Mouse (Mus musculus) kidney, adult 18-20 months (tissue): Measurements from ENCODE around the gene Anks1.

Experiments used
- DNase-seq: peaks from one replicate; pipeline ENCODE4 v3.0.0; 2021

Gene Anks1

GRCm38 (mm10) chr17:28063163-28063562, 154.1 kb downstream of the Anks1 start:
- DNase-seq = no peak

GRCm38 (mm10) chr17:28067303-28067702, 158.2 kb downstream of the Anks1 start:
- no peak for DNase-seq

DNA sequence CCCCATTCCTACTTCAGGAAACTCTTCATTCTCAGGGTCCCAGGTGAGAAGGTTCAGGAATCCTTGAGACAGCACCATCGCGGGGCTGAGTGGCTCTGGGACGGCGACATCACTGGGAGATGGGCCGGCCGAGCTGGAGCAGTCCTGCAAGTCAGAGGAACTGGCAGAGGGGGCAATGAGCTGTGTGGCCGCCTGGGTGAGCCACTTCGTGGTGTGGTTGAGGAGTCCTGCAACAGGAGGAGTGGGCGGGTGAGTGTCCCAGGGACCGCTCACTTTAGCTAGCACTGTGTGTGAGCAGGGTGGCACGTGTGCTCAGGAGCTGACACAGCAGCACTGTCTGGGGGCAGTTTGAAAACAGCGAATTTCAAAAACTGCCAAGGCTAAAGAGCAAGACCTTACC, 160.3 kb downstream of the Anks1 start:
- no peak for DNase-seq

GRCm38 (mm10) chr17:28070256-28070655, 161.2 kb downstream of the Anks1 start:
- DNase-seq = no peak

DNA sequence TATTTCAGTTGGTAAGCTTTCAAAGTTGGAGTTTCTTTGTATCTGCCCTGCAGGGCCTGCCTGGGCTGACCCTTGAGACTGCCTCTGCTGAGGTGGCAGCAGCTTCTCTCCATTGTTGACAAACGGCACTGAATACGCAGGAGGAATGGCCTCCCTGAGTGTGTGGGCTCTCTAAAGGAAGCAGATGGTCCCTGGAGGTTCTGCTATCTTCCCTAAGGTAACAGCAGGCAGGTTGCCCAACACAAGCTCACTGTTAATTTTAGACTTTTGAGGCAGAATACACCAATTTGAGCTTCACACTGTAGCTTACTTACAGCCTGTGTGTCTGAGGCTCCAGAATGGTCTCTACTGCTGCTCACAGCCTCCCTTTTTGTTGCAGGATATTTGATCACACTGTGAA, 163.6 kb downstream of the Anks1 start:
- no peak for DNase-seq

DNA sequence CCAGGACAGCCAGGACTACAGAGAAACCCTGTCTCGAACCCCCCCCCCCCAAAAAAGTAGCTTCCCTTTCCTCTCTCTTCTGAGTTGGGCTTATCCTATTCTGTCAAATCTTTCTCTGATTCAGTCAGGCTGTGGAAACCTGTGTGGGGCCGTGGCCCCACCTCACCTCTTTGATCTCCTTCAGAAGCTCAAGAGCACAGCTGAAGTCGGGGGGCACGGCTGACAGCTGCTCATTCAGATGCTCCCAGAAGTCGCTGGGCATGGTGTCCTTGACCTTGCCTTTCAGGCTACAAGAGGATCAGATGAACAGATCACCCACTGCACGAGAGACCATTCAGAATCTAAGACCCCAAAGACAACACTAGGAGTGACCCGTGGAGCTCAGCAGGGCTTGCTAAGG, 165.4 kb downstream of the Anks1 start:
- no peak for DNase-seq

DNA sequence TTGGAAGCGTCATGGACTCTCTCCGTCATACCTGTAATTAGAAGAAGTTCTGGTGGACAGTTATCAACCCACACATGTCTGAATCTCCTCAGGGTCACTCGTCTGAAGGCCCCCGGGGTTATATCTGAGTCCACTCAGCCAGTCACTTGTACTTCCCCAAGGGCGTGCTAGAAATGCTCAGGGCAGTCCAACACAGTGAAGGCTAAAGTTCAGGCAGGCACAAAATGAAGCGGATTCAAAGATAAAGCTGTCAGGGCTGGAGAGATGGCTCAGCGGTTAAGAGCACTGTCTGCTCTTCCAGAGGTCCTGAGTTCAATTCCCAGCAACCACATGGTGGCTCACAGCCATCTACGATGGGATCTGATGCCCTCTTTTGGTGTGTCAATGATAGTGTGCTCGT, 168.9 kb downstream of the Anks1 start:
- DNase-seq = no peak

GRCm38 (mm10) chr17:28079618-28080017, 170.5 kb downstream of the Anks1 start:
- peak; percentile 90 for DNase-seq

GRCm38 (mm10) chr17:28080045-28080816, 171.1 kb downstream of the Anks1 start, which contains the start of gene Tcp11:
Gene Tcp11, minus strand, starts transcription at chr17:28080639.
- DNase-seq = no peak

GRCm38 (mm10) chr17:28080817-28081165, 171.7 kb downstream of the Anks1 start:
- no peak for DNase-seq

- peak; percentile 60 for DNase-seq
Observed at GRCm38 (mm10) chr17:28081385-28081784, 172.3 kb downstream of the Anks1 start.

GRCm38 (mm10) chr17:28081856-28082255, 172.8 kb downstream of the Anks1 start:
- DNase-seq = no peak

DNA sequence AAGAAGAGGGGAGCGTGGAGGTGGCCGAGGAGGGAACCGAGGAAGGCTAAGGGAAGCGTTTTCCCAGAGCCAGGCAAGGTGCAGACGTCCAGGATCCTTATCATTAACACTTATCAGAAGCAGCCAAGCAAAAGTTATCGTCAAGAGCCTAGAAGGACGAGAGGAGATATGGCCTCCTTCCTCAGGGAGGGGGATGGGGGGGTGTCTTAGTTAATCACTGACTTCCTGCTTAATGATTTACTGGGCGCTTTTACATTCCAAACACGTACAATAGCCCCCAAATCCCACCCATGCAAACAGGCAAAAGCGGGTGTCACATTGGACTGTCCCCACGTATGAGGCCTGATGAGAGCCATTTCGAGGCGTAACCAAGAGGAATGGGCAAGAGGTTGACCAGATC, 173.8 kb downstream of the Anks1 start:
- no peak for DNase-seq

GRCm38 (mm10) chr17:28084395-28084905, 175.3 kb downstream of the Anks1 start:
- no peak for DNase-seq

GRCm38 (mm10) chr17:28084964-28085363, 175.9 kb downstream of the Anks1 start:
- peak; percentile 87 for DNase-seq

GRCm38 (mm10) chr17:28087430-28087829, 178.3 kb downstream of the Anks1 start:
- no peak for DNase-seq

DNA sequence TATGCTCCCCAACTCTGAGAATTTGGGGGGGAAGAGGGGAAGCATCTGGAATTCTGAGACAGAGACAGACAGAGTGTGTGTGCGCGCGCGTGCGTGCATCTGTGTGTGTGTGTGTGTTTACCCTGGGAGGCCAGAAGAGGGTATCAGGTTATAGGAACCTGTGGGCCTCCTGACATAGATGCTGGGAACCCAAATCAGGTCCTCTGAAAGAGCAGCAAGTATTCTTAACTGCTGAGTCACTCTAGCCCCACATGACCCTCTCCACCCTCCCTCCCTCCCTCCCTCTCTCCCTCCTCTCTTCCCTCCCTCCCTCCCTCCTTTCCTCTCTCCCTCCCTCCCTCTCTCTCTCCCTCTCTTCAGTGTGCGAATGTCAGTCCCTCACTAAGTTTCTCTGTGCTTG, 179.6 kb downstream of the Anks1 start:
- no peak for DNase-seq

- no peak for DNase-seq
Observed at GRCm38 (mm10) chr17:28092297-28092696, 183.2 kb downstream of the Anks1 start.

GRCm38 (mm10) chr17:28093837-28094236, 184.7 kb downstream of the Anks1 start:
- DNase-seq = no peak

DNA sequence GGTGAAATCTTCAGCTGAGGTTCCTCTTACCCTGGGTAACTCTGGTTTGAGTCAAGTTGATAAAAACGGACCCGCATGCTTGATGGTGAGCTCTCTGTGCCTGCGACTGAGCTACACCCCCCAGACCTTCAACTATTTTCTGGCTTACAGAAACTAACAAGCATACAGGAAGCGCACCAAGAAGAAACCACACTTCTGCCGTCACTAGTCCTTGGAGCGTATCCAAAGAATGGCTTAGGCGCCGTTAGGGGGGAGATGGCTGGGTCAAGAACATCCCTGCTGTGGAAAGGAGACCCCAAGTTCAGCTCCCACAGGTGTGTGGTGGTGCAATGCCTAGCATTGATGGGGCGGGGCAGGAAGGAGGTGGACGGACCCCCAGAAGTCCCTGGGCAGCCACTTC, 187.3 kb downstream of the Anks1 start:
- no peak for DNase-seq

DNA sequence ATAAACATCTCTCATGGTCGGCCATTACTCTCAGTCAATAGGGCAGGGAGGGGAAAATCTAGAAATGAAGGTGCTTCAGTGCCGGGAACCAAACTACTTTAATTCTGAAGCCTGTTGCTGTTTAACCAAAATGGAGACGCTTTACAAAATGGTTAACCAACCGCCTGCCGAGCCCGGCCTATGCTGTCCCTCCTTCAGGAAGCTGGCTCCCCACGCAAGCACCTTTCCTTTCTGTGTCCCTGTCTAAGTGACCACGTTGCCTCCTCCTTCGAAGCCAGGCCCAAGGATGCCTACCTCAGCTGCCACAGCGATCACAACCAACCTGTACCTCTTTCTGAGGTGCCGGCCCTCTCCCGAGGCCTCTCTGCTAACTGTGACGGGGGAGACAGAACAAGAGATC, 188.2 kb downstream of the Anks1 start:
- peak; percentile 40 for DNase-seq

DNA sequence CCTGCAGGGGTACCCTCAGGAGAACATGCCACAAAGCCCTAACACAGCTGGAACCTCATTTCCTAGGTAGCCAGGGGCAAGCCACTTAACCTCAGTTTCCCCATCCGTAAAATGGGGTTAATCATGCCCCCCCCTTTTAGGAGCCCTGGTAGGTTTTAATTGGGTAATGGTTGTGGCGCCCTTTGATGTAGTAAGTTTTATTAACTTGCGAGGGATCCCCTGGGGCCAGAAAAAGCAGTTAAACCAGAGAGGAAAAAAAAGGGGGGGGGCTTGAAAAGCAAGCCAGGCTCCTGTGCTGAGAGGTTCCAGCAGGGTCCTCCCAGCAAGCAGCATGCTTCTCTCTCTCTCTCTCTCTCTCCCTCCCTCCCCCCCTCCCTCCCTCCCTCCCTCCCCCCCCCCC, 190.0 kb downstream of the Anks1 start:
- DNase-seq = no peak

GRCm38 (mm10) chr17:28100669-28101068, 191.6 kb downstream of the Anks1 start:
- DNase-seq = no peak

DNA sequence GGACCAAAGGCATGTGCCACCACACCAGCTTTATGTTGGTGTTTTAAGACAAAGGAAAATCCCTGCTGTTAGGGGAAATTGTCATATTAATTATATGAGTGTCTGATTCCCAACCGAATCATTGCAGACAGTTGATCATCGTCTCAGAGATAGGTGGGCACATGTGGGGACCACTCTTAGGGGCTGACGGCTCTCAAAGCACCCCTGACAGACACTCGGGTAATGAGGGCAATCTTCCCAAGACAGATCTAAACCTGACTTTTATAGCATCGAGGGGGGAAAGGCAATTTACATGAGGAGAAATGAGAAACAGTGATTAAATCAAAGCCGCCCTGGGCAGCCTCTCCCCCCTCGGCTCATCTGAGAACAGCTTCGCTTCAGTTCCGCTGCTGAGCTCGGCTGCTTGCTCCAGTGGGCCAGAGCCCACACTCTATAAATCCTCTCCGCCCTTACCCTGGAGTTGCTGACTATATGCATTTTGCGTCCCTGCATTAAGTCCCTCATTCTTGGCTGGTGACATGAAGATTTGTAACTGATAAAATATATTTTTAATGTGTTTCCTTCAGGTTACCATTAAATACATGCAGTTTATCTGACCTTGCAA, 192.3 kb downstream of the Anks1 start:
- no peak for DNase-seq

DNA sequence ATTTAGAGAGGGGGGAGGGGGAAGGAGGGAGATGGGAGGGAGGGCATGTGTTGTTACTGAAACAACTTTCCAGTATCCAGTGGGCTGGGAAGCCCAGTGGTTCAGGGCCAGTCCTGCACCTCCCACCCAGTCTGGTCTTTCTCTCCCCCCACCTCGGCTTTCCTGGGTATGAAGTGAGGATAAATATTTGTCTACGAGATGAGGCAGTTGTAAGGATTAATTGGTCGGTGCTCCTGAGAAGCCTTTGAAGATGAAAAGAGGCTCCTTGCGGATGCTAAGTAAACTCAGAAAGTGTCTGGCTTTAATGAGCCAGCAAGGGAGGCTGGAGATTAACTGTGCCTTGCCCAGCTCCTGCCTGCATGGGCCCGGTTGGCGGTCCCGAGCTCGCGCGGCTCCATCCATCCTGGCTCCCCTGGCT, 192.8 kb downstream of the Anks1 start:
- no peak for DNase-seq
